Mouse (Mus musculus) intestine, postnatal 0 days (tissue): ENCODE results near the gene Kcnn1. TPM values are rescaled to one million over a fixed set of nuclear protein-coding genes. Genes with fewer than 3 reads are reported as not detected.

Source experiments
- ATAC-seq: fragments of 200-750 bp; cut with Nextera tagmentation; 2 replicates; pipeline ENCODE4 v1.8.0; 2017; ENCODE audit warnings: mild to moderate bottlenecking, moderate TSS enrichment, moderate library complexity
- H3K27ac ChIP-seq: fragments of 300-500 bp; sonication (generic); 2 replicates; pipeline ENCODE4 v1.5.1; 2014; ENCODE audit warnings: mild to moderate bottlenecking, low read depth, low read length, moderate library complexity
- H3K27me3 ChIP-seq: fragments of 300-500 bp; sonication (generic); replicated peaks from 2 replicates; pipeline ENCODE4 v1.6.1; 2014; ENCODE audit warnings: low read length, mixed read lengths; ENCODE audit not compliant: control insufficient read depth, insufficient read depth
- H3K36me3 ChIP-seq: fragments of 300-500 bp; sonication (generic); 2 replicates; pipeline ENCODE4 v1.6.1; 2014; ENCODE audit warnings: mild to moderate bottlenecking, moderate library complexity; ENCODE audit not compliant: control insufficient read depth, insufficient read depth
- H3K4me1 ChIP-seq: fragments of 300-500 bp; sonication (generic); replicated peaks from 2 replicates; pipeline ENCODE4 v1.6.1; 2014; ENCODE audit warnings: antibody characterized with exemption, low read length, mixed read lengths; ENCODE audit not compliant: control insufficient read depth, insufficient read depth
- H3K4me2 ChIP-seq: fragments of 300-500 bp; sonication (generic); replicated peaks from 2 replicates; pipeline ENCODE4 v1.6.1; 2014; ENCODE audit warnings: low read depth, mild to moderate bottlenecking, moderate library complexity
- H3K4me3 ChIP-seq: fragments of 300-500 bp; sonication (generic); 2 replicates; pipeline ENCODE4 v1.5.1; 2014; ENCODE audit warnings: low read depth, low read length
- H3K9ac ChIP-seq: fragments of 300-500 bp; sonication (generic); 2 replicates; pipeline ENCODE4 v1.6.1; 2014; ENCODE audit warnings: mild to moderate bottlenecking, low read depth, low read length
- H3K9me3 ChIP-seq: fragments of 300-500 bp; sonication (generic); 2 replicates; pipeline ENCODE4 v1.6.1; 2016; ENCODE audit warnings: mixed run types; ENCODE audit not compliant: control insufficient read depth
- CTCF ChIP-seq: sonication (generic); IDR thresholded peaks from 2 replicates; pipeline ENCODE4 v1.5.1; 2016; ENCODE audit warnings: low read depth, mild to moderate bottlenecking, control low read depth, antibody characterized with exemption, moderate library complexity
- WGBS: fragments of 180-500 bp; shearing (Covaris S2); extraction: QIAGEN DNeasy Blood & Tissue Kit; methylation state at CpG from one replicate; pipeline ENCODE4 v1.1.7; 2014; 5-methylcytosine and 5-hydroxymethylcytosine counted together
- polyA plus RNA-seq: library from polyadenylated mRNA; unstranded; fragments of >200 nt; fragmentation: Nextera tagmentation; extraction: Ambion mirVana; gene quantifications from 2 replicates; pipeline ENCODE4 v1.2.1, GENCODE M21; 2015

The Kcnn1 gene
- polyA plus RNA-seq, 1 experiment from 2014 or later: 0.30 TPM

GRCm38 (mm10) chr8:70864712-70865221 is 1.7 kb upstream of the Kcnn1 start:
- no peak for TF ChIP-seq CTCF
- Histone ChIP-seq H3K9ac (peak overlapping the region; percentile 7; the same call in 1 of the 2 replicates), H3K27ac (no peak overlapping the region), H3K4me1 (peaks cover 13% of the 10 kb centered on the region), H3K27me3 (peaks cover 38% of the 10 kb centered on the region), H3K4me2 (peak overlapping the region; percentile 67), H3K4me3 (peak overlapping the region; percentile 51), H3K36me3 (peaks cover 8% of the 10 kb centered on the region; the same call in 1 of the 2 replicates), H3K9me3 (no peaks in the 10 kb centered on the region)
- WGBS: 5% methylated on average over 24 of the region's 24 CpGs
- ATAC-seq: no peak

GRCm38 (mm10) chr8:70863956-70864711 is 1.1 kb upstream of the Kcnn1 start:
- H3K27ac ChIP-seq: no peak overlapping the region
- H3K27me3 ChIP-seq: peaks cover 38% of the 10 kb centered on the region
- peak overlapping the region; percentile 33 for H3K4me3 ChIP-seq
- no peaks in the 10 kb centered on the region for H3K9me3 ChIP-seq
- 0 out of 2 replicates have a peak overlapping the region, but pooled peaks have one; percentile 7 for H3K9ac ChIP-seq
- ATAC-seq: no peak
- peak overlapping the region; percentile 67 for H3K4me2 ChIP-seq
- H3K36me3 ChIP-seq: peaks cover 8% of the 10 kb centered on the region; the same call in 1 of the 2 replicates
- under 1% methylated on average over 46 of the region's 46 CpGs for WGBS
- TF ChIP-seq CTCF: no peak
- H3K4me1 ChIP-seq: peaks cover 13% of the 10 kb centered on the region

- no peak for ATAC-seq
- WGBS: 38% methylated on average over 4 of the region's 4 CpGs
Observed at GRCm38 (mm10) chr8:70857516-70857915, 5.5 kb downstream of the Kcnn1 start.

GRCm38 (mm10) chr8:70856541-70857197 is 6.4 kb downstream of the Kcnn1 start:
- Histone ChIP-seq H3K4me1 (no peaks in the 10 kb centered on the region; the same call in 1 of the 2 replicates), H3K36me3 (no peaks in the 10 kb centered on the region), H3K27ac (no peak overlapping the region), H3K9me3 (no peaks in the 10 kb centered on the region), H3K27me3 (peaks cover 4% of the 10 kb centered on the region; the same call in 1 of the 2 replicates), H3K4me3 (peak overlapping the region; percentile 45), H3K4me2 (peak overlapping the region; percentile 84), H3K9ac (peak overlapping the region; percentile 27; the same call in 1 of the 2 replicates)
- ATAC-seq: peak; percentile 71
- WGBS: 7% methylated on average over 33 of the region's 33 CpGs
- no peak for TF ChIP-seq CTCF

More at GRCm38 (mm10) chr8:70857516-70857915, 5.5 kb downstream of the Kcnn1 start:
- Histone ChIP-seq H3K36me3 (no peaks in the 10 kb centered on the region), H3K4me1 (no peaks in the 10 kb centered on the region; the same call in 1 of the 2 replicates), H3K9ac (no peak overlapping the region), H3K4me2 (no peak overlapping the region), H3K27ac (no peak overlapping the region), H3K27me3 (peaks cover 12% of the 10 kb centered on the region), H3K4me3 (no peak overlapping the region), H3K9me3 (no peaks in the 10 kb centered on the region)
- no peak for TF ChIP-seq CTCF

GRCm38 (mm10) chr8:70856028-70856427 is 7.0 kb downstream of the Kcnn1 start:
- whole genome bisulfite sequencing: 71% methylated on average over 5 of the region's 5 CpGs
- no peaks in the 10 kb centered on the region for H3K36me3 ChIP-seq
- no peaks in the 10 kb centered on the region; the same call in 1 of the 2 replicates for H3K4me1 ChIP-seq
- no peak overlapping the region for H3K4me2 ChIP-seq
- H3K27me3 ChIP-seq: no peaks in the 10 kb centered on the region
- no peak overlapping the region for H3K27ac ChIP-seq
- H3K4me3 ChIP-seq: no peak overlapping the region
- no peak for TF ChIP-seq CTCF
- H3K9me3 ChIP-seq: no peaks in the 10 kb centered on the region
- ATAC-seq: no peak
- H3K9ac ChIP-seq: no peak overlapping the region

GRCm38 (mm10) chr8:70853863-70854262 is 9.2 kb downstream of the Kcnn1 start:
- Histone ChIP-seq H3K36me3 (no peaks in the 10 kb centered on the region), H3K27me3 (no peaks in the 10 kb centered on the region), H3K4me1 (no peaks in the 10 kb centered on the region; the same call in 1 of the 2 replicates), H3K4me3 (no peak overlapping the region), H3K27ac (no peak overlapping the region), H3K9me3 (no peaks in the 10 kb centered on the region), H3K9ac (no peak overlapping the region), H3K4me2 (no peak overlapping the region)
- no peak for ATAC-seq
- TF ChIP-seq CTCF: no peak
- 74% methylated on average over 2 of the region's 2 CpGs for WGBS
